Mouse (Mus musculus): ENCODE measurements at regions not wholly inside any gene's neighbourhood (a gene's known extent, or its start where the extent isn't known, plus 50 kb on each side); places are given as distances from the start of the nearest gene placed in this dataset.

DNA sequence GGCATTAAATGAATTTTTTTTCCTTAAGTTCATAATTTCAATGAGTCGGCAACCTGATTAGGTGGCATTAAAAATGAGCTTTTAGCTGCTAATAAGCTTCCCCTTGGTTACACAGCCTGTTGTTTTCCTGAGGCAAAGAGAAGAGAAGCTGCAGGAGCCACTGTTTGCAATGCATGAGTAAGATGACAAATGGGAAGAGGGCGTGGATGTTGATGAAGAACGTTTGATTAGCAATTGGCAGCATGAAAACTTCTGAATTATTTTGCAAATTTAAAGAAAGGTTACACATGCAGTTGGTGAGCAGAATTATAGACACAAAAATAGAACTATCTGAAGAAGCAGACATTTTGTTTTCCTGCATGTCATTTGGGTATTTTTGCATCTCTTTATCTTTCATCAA lies 720.1 kb upstream of the Epha7 start:
- TF ChIP-seq CTCF (IDR thresholded peaks at IDR 0.05) (no peak), EP300 (IDR thresholded peaks at IDR 0.05) (no peak)

All from lung, postnatal 0 days (tissue).